Mouse (Mus musculus) heart, embryonic 13.5 days (tissue): ENCODE data around the gene Zfp512. TPM values are rescaled to one million over a fixed set of nuclear protein-coding genes. Genes with fewer than 3 reads are reported as not detected.

Experiments
- polyA plus RNA-seq: library from polyadenylated mRNA; unstranded; fragments of >200 nt; fragmentation: Nextera tagmentation; extraction: Ambion mirVana; gene quantifications from 2 replicates; pipeline ENCODE4 v1.2.1, GENCODE M21; 2015

The Zfp512 gene
- polyA plus RNA-seq, 1 experiment from 2014 or later: 30.6 TPM

Other genes with a start within 250 kb of the Zfp512 start
- 101 and 107 TPM in 2 replicates for gene Ppm1g, start 231.7 kb upstream of the Zfp512 start, polyA plus RNA-seq
- 124 and 132 TPM in 2 replicates for gene Nrbp1, start 211.6 kb upstream of the Zfp512 start, polyA plus RNA-seq
- 0.68 TPM in 1 of 2 replicates, not detected in the other for gene Gm9970, start 211.2 kb upstream of the Zfp512 start, polyA plus RNA-seq
- 6.0 and 7.4 TPM in 2 replicates for gene Krtcap3, start 200.7 kb upstream of the Zfp512 start, polyA plus RNA-seq
- 21.8 and 22.6 TPM in 2 replicates for gene Ift172, start 161.3 kb upstream of the Zfp512 start, polyA plus RNA-seq
- 22.4 and 22.6 TPM in 2 replicates for gene Fndc4, start 156.4 kb upstream of the Zfp512 start, polyA plus RNA-seq
- gene Gckr, start 155.0 kb upstream of the Zfp512 start, polyA plus RNA-seq: 0.36 and 0.56 TPM in 2 replicates
- not detected in 2 replicates for gene 4930548H24Rik, start 33.3 kb downstream of the Zfp512 start, polyA plus RNA-seq
- gene Gpn1, start 42.3 kb downstream of the Zfp512 start, polyA plus RNA-seq: 46.7 and 50.3 TPM in 2 replicates
- gene Slc4a1ap, start 74.6 kb downstream of the Zfp512 start, polyA plus RNA-seq: 21.3 and 22.8 TPM in 2 replicates
- gene Supt7l, start 75.4 kb downstream of the Zfp512 start, polyA plus RNA-seq: 17.9 and 18.0 TPM in 2 replicates
- 381 and 421 TPM in 2 replicates for gene Mrpl33, start 144.5 kb downstream of the Zfp512 start, polyA plus RNA-seq
- 3.7 and 4.1 TPM in 2 replicates for gene Rbks, start 245.2 kb downstream of the Zfp512 start, polyA plus RNA-seq
- gene Babam2, start 245.3 kb downstream of the Zfp512 start, polyA plus RNA-seq: 43.3 and 63.5 TPM in 2 replicates